ENCODE assay signal across 10 mouse cellular contexts in the genomic region with DNA sequence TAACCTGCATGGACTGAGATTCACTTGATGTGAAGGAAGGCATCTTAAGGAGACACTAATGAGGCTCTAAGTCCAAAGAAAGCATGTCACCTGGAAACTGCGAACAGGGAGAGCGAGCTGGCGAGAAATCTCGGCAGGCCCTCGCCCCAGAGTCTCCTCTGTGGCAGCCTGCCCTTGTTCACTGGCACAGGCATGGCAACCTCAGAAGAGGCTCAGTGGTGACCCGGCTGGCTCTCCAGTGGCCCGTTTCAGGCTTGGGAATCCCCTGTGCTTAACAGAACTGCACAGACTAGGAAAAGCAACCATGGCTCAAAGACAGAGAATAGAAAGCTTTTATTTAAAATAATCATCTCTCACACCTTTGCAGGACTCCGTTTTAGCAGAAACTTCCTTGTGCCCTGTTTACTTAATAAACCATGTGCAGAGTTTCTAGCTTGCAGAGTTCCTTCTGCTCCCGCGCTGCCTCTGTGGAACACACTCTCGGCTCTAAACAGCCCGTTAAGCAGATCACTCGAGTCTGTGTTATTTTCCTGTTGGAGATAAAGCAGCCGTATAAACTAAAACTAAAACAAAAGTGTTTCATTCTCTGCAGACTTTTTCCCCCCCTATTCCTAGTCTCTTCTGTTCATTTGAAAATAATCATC.
A peak's percentile ranks its signal among the peaks of the same experiment; 100 is the strongest.
DNase-seq lines count a peak whose midpoint lies in the region; ATAC-seq and TF ChIP-seq lines count a peak whose summit lies in the region.
"Had no signal": no experiment of that assay in that cellular context is flagged by ENCODE, and none has a peak within 500 bp of the region (broad histone marks: within the 10 kb centered on the region; RNA-seq: fewer than 3 reads in every experiment).

No protein-coding gene starts in this region.

- TF ChIP-seq CTCF in layer of hippocampus, adult 2 months (conservative IDR thresholded peaks at IDR 0.05): no peak
- TF ChIP-seq CTCF in thymus, adult 2 months (IDR thresholded peaks at IDR 0.05; ENCODE audit: borderline replicate concordance, control insufficient read depth, extremely low read depth, insufficient read depth, low read length, poor library complexity): no peak

- H3K27me3 ChIP-seq in hindbrain, embryonic 14.5 days (ENCODE audit: control insufficient read depth, insufficient read depth, low read length): 0 out of 2 replicates have a peak, but pooled peaks cover 6% of the 10 kb centered on the region
- 0 out of 2 replicates have a peak, but pooled peaks cover 6% of the 10 kb centered on the region for H3K27me3 ChIP-seq in neural tube, embryonic 15.5 days (replicated peaks)
- no peaks in the 10 kb centered on the region for H3K27me3 ChIP-seq in thymus, adult 2 months (ENCODE audit: control insufficient read depth, insufficient read depth, low read length)
- H3K27me3 ChIP-seq: limb, embryonic 13.5 days had no signal

- 13% methylated on average over 14 of the region's 14 CpGs for WGBS in hindbrain, embryonic 14.5 days
- 21% methylated on average over 14 of the region's 14 CpGs for WGBS in neural tube, embryonic 15.5 days
- 71% methylated on average over 14 of the region's 14 CpGs for WGBS in thymus, adult 2 months

- H3K9me3 ChIP-seq in hindbrain, embryonic 14.5 days (ENCODE audit: control insufficient read depth, low read length): no peaks in the 10 kb centered on the region
- H3K9me3 ChIP-seq in neural tube, embryonic 15.5 days (replicated peaks): no peaks in the 10 kb centered on the region
- H3K9me3 ChIP-seq: limb, embryonic 13.5 days had no signal

- TF ChIP-seq POLR2A in thymus, adult 2 months (IDR thresholded peaks at IDR 0.05; ENCODE audit: control insufficient read depth, extremely low read depth, insufficient read depth, low read length, poor library complexity): no peak

- H3K36me3 ChIP-seq in hindbrain, embryonic 14.5 days (replicated peaks; ENCODE audit: control insufficient read depth, insufficient read depth): no peaks in the 10 kb centered on the region
- H3K36me3 ChIP-seq in neural tube, embryonic 15.5 days: no peaks in the 10 kb centered on the region
- H3K36me3 ChIP-seq in thymus, adult 2 months (ENCODE audit: control insufficient read depth, insufficient read depth, low read length): no peaks in the 10 kb centered on the region
- H3K36me3 ChIP-seq: limb, embryonic 13.5 days had no signal

- peaks cover 16% of the 10 kb centered on the region for H3K4me1 ChIP-seq in hindbrain, embryonic 14.5 days (replicated peaks; ENCODE audit: control insufficient read depth, insufficient read depth, low read length)
- peaks cover 17% of the 10 kb centered on the region for H3K4me1 ChIP-seq in neural tube, embryonic 15.5 days
- no peaks in the 10 kb centered on the region for H3K4me1 ChIP-seq in thymus, adult 2 months (replicated peaks; ENCODE audit: control insufficient read depth, insufficient read depth, low read length)
- H3K4me1 ChIP-seq: limb, embryonic 13.5 days had no signal

- H3K9ac ChIP-seq in hindbrain, embryonic 14.5 days: peak overlapping the region; percentile 51; the same call in 1 of the 2 replicates
- H3K9ac ChIP-seq in neural tube, embryonic 15.5 days (replicated peaks): no peak overlapping the region
- H3K9ac ChIP-seq: limb, embryonic 13.5 days had no signal

- peak overlapping the region; percentile 55 for H3K4me2 ChIP-seq in hindbrain, embryonic 14.5 days (replicated peaks)
- H3K4me2 ChIP-seq in neural tube, embryonic 15.5 days: peak overlapping the region; percentile 58
- H3K4me2 ChIP-seq: limb, embryonic 13.5 days had no signal

- no peak for ATAC-seq in cerebellum, adult (ENCODE audit: insufficient number of reproducible peaks, low FRiP score, low TSS enrichment)
- ATAC-seq in hindbrain, embryonic 14.5 days (ENCODE audit: low FRiP score): no peak
- ATAC-seq in neural tube, embryonic 15.5 days (ENCODE audit: low FRiP score): no peak

- H3K27ac ChIP-seq in layer of hippocampus, adult 2 months: no peak overlapping the region
- H3K27ac ChIP-seq in hindbrain, embryonic 14.5 days: 0 out of 2 replicates have a peak overlapping the region, but pooled peaks have one; percentile 47
- no peak overlapping the region for H3K27ac ChIP-seq in neural tube, embryonic 15.5 days (replicated peaks)
- no peak overlapping the region for H3K27ac ChIP-seq in thymus, adult 2 months (ENCODE audit: control insufficient read depth, insufficient read depth, low read length)
- H3K27ac ChIP-seq: limb, embryonic 13.5 days had no signal

- peak overlapping the region; percentile 22; the same call in 1 of the 2 replicates for H3K4me3 ChIP-seq in layer of hippocampus, adult 2 months
- peak overlapping the region; percentile 19 for H3K4me3 ChIP-seq in hindbrain, embryonic 14.5 days (replicated peaks; ENCODE audit: low read length)
- peak overlapping the region; percentile 20; the same call in 1 of the 2 replicates for H3K4me3 ChIP-seq in neural tube, embryonic 15.5 days (replicated peaks)
- no peak overlapping the region for H3K4me3 ChIP-seq in thymus, adult 2 months (ENCODE audit: control insufficient read depth, insufficient read depth, low read length)
- H3K4me3 ChIP-seq: limb, embryonic 13.5 days had no signal

- DNase-seq in cerebellum, postnatal 14 days: peak; percentile 36 to 48
- DNase-seq in layer of hippocampus, adult 2 months (ENCODE audit: low spot score in 2 of 2): no peak
- no peak for DNase-seq in layer of hippocampus, adult 11-12 months (ENCODE audit: low spot score)
- no peak for DNase-seq in hindbrain, embryonic 14.5 days (ENCODE audit: low spot score)
- DNase-seq in ovary, adult 18-20 months (ENCODE audit: low spot score): no peak
- no peak for DNase-seq in thymus, adult 2 months
- DNase-seq: lung, postnatal 10 days had no signal

Comparison
In these comparisons a context has a peak if more than half of its experiments do, and no peak if none do; other contexts are left out.
1. DNase-seq: peak in cerebellum, postnatal 14 days (2 of 2); none in layer of hippocampus, adult 2 months (0 of 2), layer of hippocampus, adult 11-12 months (single experiment), hindbrain, embryonic 14.5 days (single experiment), ovary, adult 18-20 months (single experiment) and thymus, adult 2 months (single experiment).